Mouse (Mus musculus) bone marrow macrophage, adult 2 months (primary cell): ENCODE data around the gene Slc48a1.

Source experiments
- CTCF ChIP-seq: IDR thresholded peaks from 2 replicates; pipeline ENCODE4 v1.5.1; 2012; ENCODE audit warnings: low read depth, mild to moderate bottlenecking, low read length, moderate library complexity
- POLR2A ChIP-seq: IDR thresholded peaks from 2 replicates; pipeline ENCODE4 v1.6.1; 2012; ENCODE audit warnings: mild to moderate bottlenecking, low read depth, low read length, borderline replicate concordance

GRCm38 (mm10) chr15:97745331-97745730, 33.0 kb upstream of the Slc48a1 start:
- TF ChIP-seq POLR2A: no peak
- TF ChIP-seq CTCF: no peak
